ENCODE assay signal across 22 mouse cellular contexts in genomic region chr9:98700571-98700970, GRCm38 (mm10).
DNase-seq lines count a peak whose midpoint lies in the region.
"Had no signal": no experiment of that assay in that cellular context is flagged by ENCODE, and none has a peak within 500 bp of the region (broad histone marks: within the 10 kb centered on the region; RNA-seq: fewer than 3 reads in every experiment).

No protein-coding gene starts in this region.

- H3K4me3 ChIP-seq in heart, embryonic 10.5 days, result no peak overlapping the region
- H3K4me3 ChIP-seq: embryonic facial prominence, embryonic 10.5 days; embryonic facial prominence, embryonic 12.5 days; forebrain, embryonic 13.5 days; forebrain, embryonic 15.5 days had no signal

- DNase-seq in embryo, embryonic 10 days (ENCODE audit: low spot score), result peak; percentile 1
- DNase-seq in embryo, embryonic 9.5 days (ENCODE audit: extremely low spot score), result no peak
- peak; percentile 36 for DNase-seq in heart, embryonic 10.5 days (ENCODE audit: low spot score)
- DNase-seq in heart, postnatal 25 days (ENCODE audit: low spot score), result no peak
- peak; percentile 26 for DNase-seq in testis, postnatal 10 days (ENCODE audit: low spot score)
- DNase-seq in testis, postnatal 14 days (ENCODE audit: low spot score), result no peak
- DNase-seq: adrenal gland, adult 8-10 months; adrenal gland, postnatal 14 days; adrenal gland, postnatal 36 days; B cell, adult 2 months; cerebellum, adult 11-12 months; cerebellum, adult 2 months; cerebellum, adult 9-10 months; cerebellum, postnatal 10 days; cerebellum, postnatal 25 days; embryo, embryonic 11 days; forebrain, postnatal 0 days had no signal

- H3K4me1 ChIP-seq in heart, embryonic 10.5 days, result peaks cover 10% of the 10 kb centered on the region; the same call in 1 of the 2 replicates
- H3K4me1 ChIP-seq: forebrain, embryonic 13.5 days; forebrain, embryonic 15.5 days had no signal

- no peaks in the 10 kb centered on the region for H3K36me3 ChIP-seq in heart, embryonic 10.5 days
- H3K36me3 ChIP-seq: embryonic facial prominence, embryonic 10.5 days; embryonic facial prominence, embryonic 12.5 days; forebrain, embryonic 15.5 days; G1E had no signal

- no peak overlapping the region for H3K27ac ChIP-seq in heart, embryonic 10.5 days
- H3K27ac ChIP-seq: embryonic facial prominence, embryonic 10.5 days; embryonic facial prominence, embryonic 12.5 days; forebrain, embryonic 13.5 days; forebrain, embryonic 15.5 days had no signal

- no peaks in the 10 kb centered on the region for H3K27me3 ChIP-seq in heart, embryonic 10.5 days (ENCODE audit: insufficient read depth, poor library complexity, severe bottlenecking)
- H3K27me3 ChIP-seq: forebrain, embryonic 13.5 days; forebrain, embryonic 15.5 days had no signal

- H3K9me3 ChIP-seq in heart, embryonic 10.5 days, result no peaks in the 10 kb centered on the region
- H3K9me3 ChIP-seq: embryonic facial prominence, embryonic 10.5 days; embryonic facial prominence, embryonic 12.5 days; forebrain, embryonic 13.5 days; forebrain, embryonic 15.5 days had no signal

- intact Hi-C loops in heart, postnatal 25 days (cut with DNase I), result no loop called here

- 85% methylated on average over 5 of the region's 5 CpGs for WGBS in heart, embryonic 10.5 days

Comparison
In these comparisons a context has a peak if more than half of its experiments do, and no peak if none do; other contexts are left out.
1. DNase-seq: peak in embryo, embryonic 10 days (single experiment), heart, embryonic 10.5 days (single experiment) and testis, postnatal 10 days (single experiment); none in embryo, embryonic 9.5 days (single experiment), heart, postnatal 25 days (single experiment) and testis, postnatal 14 days (single experiment).